Mouse (Mus musculus): ENCODE measurements around the gene Chrm4. TPM values are rescaled to one million over a fixed set of nuclear protein-coding genes. Genes with fewer than 3 reads are reported as not detected.

Chrm4 gene
- polyA plus RNA-seq, 1 experiment from 2014 or later, result 0.17 TPM

DNA sequence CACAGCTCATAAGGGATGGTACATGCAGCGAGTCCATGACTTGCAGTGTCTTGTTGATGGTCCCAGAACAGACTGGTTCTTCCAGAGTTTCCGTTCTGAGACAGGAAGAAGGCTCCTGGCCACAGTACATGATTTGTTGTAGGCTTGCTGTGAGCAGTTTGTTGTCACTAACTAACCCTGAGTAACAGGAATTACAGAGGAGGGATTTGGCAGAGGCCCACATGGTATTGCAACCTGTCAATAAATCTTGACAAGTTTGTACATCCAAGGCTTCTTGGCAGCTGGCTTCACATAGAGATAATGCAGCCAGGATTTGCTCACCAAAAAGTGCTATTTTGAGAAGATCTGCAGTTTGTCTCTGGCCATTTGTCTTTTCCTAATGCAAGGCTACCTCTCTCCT is 20.9 kb upstream of the Chrm4 start:
- no peak overlapping the region for H3K27ac ChIP-seq
- peaks cover 58% of the 10 kb centered on the region for H3K36me3 ChIP-seq
- H3K4me3 ChIP-seq, result no peak overlapping the region
- no peak for ATAC-seq
- no peak overlapping the region for H3K9ac ChIP-seq
- H3K9me3 ChIP-seq (replicated peaks), result no peaks in the 10 kb centered on the region
- WGBS (ENCODE audit: insufficient replicate concordance), result 82% methylated on average over 2 of the region's 2 CpGs
- H3K27me3 ChIP-seq (replicated peaks), result no peaks in the 10 kb centered on the region
- no peak overlapping the region for H3K4me2 ChIP-seq
- H3K4me1 ChIP-seq, result peaks cover 5% of the 10 kb centered on the region; the same call in 1 of the 2 replicates

DNA sequence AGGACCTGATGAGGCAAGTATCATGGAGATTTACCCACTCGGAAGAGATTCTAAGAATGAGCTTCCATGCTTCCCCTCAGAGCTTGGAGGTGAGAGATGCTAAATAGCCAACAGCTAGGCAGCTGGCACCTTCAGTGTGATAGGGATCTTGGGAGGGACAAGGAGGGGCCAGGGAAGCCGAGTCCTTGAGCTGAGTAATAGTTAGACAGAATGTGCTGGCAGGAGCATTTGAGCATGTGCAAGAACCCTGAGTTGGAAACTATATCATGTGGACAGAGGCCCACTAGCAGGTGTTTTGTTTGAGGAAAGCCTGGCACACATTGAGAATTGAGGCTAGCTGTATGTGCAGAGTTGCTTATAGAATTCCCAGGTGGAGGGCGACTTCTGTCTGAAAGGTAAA is 14.4 kb upstream of the Chrm4 start:
- Histone ChIP-seq H3K9ac (no peak overlapping the region), H3K4me2 (no peak overlapping the region), H3K36me3 (peaks cover 75% of the 10 kb centered on the region), H3K27me3 (replicated peaks) (no peaks in the 10 kb centered on the region), H3K4me1 (peaks cover 51% of the 10 kb centered on the region), H3K27ac (no peak overlapping the region), H3K9me3 (replicated peaks) (no peaks in the 10 kb centered on the region), H3K4me3 (no peak overlapping the region)
- no peak for ATAC-seq
- 54% methylated on average over 3 of the region's 3 CpGs for WGBS (ENCODE audit: insufficient replicate concordance)

- Histone ChIP-seq H3K9ac (no peak overlapping the region), H3K9me3 (replicated peaks) (no peaks in the 10 kb centered on the region), H3K4me2 (no peak overlapping the region), H3K4me3 (no peak overlapping the region), H3K27me3 (replicated peaks) (no peaks in the 10 kb centered on the region), H3K36me3 (peaks cover 78% of the 10 kb centered on the region), H3K4me1 (peaks cover 53% of the 10 kb centered on the region), H3K27ac (no peak overlapping the region)
- ATAC-seq, result no peak
- WGBS (ENCODE audit: insufficient replicate concordance), result 68% methylated on average over 7 of the region's 7 CpGs
These were observed 13.5 kb upstream of the Chrm4 start for GRCm38 (mm10) chr2:91913328-91914110.

- Histone ChIP-seq H3K9ac (no peak overlapping the region), H3K36me3 (peaks cover 61% of the 10 kb centered on the region), H3K4me1 (peaks cover 60% of the 10 kb centered on the region), H3K4me2 (peak overlapping the region; percentile 3; the same call in 1 of the 2 replicates), H3K4me3 (no peak overlapping the region), H3K9me3 (replicated peaks) (no peaks in the 10 kb centered on the region), H3K27ac (peak overlapping the region; percentile 57), H3K27me3 (replicated peaks) (peaks cover 21% of the 10 kb centered on the region)
- WGBS (ENCODE audit: insufficient replicate concordance), result 30% methylated on average over 7 of the region's 7 CpGs
- peak; percentile 77 for ATAC-seq
These were observed 10.6 kb upstream of the Chrm4 start for GRCm38 (mm10) chr2:91916346-91916977.

DNA sequence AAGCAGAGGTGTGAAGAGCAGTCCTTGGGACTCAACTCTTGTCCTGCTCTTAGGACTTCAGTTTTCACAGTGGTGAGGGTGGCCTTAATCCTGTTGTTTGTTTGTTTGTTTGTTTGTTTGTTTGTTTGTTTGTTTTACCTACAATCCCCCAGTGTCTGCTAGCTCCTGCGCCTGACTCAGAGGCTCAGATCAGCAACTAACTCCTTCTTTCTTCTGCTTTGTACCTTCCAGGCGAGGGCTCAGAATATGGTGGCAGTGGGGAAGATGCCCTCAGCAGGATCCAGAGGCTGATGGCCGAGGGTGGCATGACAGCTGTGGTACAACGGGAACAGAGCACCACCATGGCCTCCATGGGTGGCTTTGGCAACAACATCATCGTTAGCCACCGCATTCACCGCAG is 10.0 kb upstream of the Chrm4 start:
- Histone ChIP-seq H3K9me3 (replicated peaks) (no peaks in the 10 kb centered on the region), H3K27ac (peak overlapping the region; percentile 57), H3K4me2 (no peak overlapping the region), H3K9ac (no peak overlapping the region), H3K4me1 (peaks cover 66% of the 10 kb centered on the region), H3K4me3 (no peak overlapping the region), H3K36me3 (peaks cover 55% of the 10 kb centered on the region), H3K27me3 (replicated peaks) (peaks cover 28% of the 10 kb centered on the region)
- no peak for ATAC-seq
- WGBS (ENCODE audit: insufficient replicate concordance), result 76% methylated on average over 7 of the region's 7 CpGs

- Histone ChIP-seq H3K9ac (no peak overlapping the region), H3K9me3 (replicated peaks) (no peaks in the 10 kb centered on the region), H3K36me3 (peaks cover 26% of the 10 kb centered on the region), H3K4me2 (no peak overlapping the region), H3K27ac (no peak overlapping the region), H3K27me3 (replicated peaks) (peaks cover 58% of the 10 kb centered on the region), H3K4me3 (no peak overlapping the region), H3K4me1 (peaks cover 59% of the 10 kb centered on the region)
- WGBS (ENCODE audit: insufficient replicate concordance), result 49% methylated on average over 4 of the region's 4 CpGs
- no peak for ATAC-seq
These were observed 6.9 kb upstream of the Chrm4 start for GRCm38 (mm10) chr2:91920130-91920529.

DNA sequence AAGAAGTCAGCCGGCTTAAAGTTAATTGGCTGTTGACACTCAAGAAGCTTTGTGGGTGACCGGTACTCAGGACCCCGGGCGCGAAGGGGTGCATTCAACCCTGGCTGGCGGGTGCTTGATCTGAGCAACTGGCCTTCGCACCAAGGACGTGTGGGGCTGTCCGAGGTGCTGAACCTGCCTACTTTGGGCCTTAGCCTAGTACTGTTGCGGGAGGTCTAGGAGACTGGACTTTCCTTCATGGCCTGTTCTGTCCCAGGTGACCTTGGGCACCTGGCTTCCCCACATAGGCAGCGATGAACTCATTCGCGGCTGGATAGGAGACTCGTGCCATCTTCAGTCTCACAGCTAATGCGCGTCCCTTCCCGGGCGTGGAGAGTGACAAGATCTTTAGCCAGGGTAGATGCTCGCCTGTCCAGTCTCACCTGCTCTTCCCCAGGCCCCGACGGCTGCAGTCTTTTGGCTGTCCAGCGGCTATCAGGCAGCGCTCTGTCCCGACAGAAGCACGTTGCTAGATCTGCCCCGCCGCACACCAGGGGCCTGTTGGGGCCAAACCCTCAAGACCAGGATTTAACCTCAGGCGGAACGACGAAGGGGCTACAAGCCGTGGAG is 5.8 kb upstream of the Chrm4 start:
- H3K4me2 ChIP-seq, result peak overlapping the region; percentile 91
- WGBS (ENCODE audit: insufficient replicate concordance), result 5% methylated on average over 31 of the region's 31 CpGs
- H3K9me3 ChIP-seq (replicated peaks), result no peaks in the 10 kb centered on the region
- H3K4me3 ChIP-seq, result peak overlapping the region; percentile 60
- ATAC-seq, result no peak
- H3K9ac ChIP-seq, result peak overlapping the region; percentile 20; the same call in 1 of the 2 replicates
- H3K27me3 ChIP-seq (replicated peaks), result peaks cover 70% of the 10 kb centered on the region
- H3K36me3 ChIP-seq, result peaks cover 23% of the 10 kb centered on the region
- H3K4me1 ChIP-seq, result peaks cover 51% of the 10 kb centered on the region
- no peak overlapping the region for H3K27ac ChIP-seq

DNA sequence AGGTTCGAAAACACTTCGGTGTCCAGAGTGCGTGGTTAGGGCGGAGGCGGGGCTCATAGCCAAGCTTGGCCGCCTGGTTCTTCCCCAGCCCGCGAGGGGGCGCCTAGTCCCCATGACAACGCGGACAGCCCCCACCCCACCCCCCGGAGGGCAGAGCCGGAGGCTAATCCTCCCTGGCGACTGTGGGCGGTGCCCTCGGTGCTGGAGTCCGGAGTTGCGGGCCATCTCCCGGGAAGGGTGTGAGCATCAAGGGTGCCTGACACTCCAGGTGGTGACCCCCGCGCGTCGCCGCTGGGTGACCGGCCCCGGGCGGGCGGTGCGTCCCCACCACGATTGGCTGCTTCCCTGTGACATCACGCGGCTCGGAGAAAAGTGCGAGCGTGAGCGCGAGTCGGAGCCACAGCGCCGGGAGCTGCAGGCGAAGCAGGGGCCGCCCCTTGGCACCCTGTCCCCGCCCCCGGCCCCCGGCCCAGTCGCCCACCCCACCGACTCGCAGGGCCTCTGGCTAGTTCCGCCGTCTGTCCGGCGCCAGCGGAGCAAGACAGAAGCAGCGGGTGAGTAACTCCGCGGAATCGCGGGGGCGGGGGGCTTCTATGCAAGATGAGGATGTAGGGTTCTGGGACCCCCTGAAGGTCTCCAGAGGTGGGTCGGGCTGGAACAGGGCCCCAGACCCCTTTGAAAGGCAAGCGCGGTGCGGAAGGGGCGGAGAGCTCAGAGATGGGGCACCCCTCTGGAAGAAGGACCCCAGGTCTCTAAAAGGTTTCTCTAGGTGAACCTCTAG is 5.1 kb upstream of the Chrm4 start:
- H3K36me3 ChIP-seq, result peaks cover 21% of the 10 kb centered on the region
- no peak overlapping the region for H3K27ac ChIP-seq
- peaks cover 46% of the 10 kb centered on the region for H3K4me1 ChIP-seq
- H3K9me3 ChIP-seq (replicated peaks), result no peaks in the 10 kb centered on the region
- H3K9ac ChIP-seq, result peak overlapping the region; percentile 20
- H3K27me3 ChIP-seq (replicated peaks), result peaks cover 74% of the 10 kb centered on the region
- ATAC-seq, result peak; percentile 58
- peak overlapping the region; percentile 91 for H3K4me2 ChIP-seq
- peak overlapping the region; percentile 60 for H3K4me3 ChIP-seq
- WGBS (ENCODE audit: insufficient replicate concordance), result under 1% methylated on average over 64 of the region's 64 CpGs

GRCm38 (mm10) chr2:91922586-91923414 is 4.2 kb upstream of the Chrm4 start:
- H3K9me3 ChIP-seq (replicated peaks), result no peaks in the 10 kb centered on the region
- peaks cover 13% of the 10 kb centered on the region for H3K36me3 ChIP-seq
- no peak overlapping the region for H3K9ac ChIP-seq
- H3K27me3 ChIP-seq (replicated peaks), result peaks cover 74% of the 10 kb centered on the region
- no peak for ATAC-seq
- 2% methylated on average over 37 of the region's 37 CpGs for WGBS (ENCODE audit: insufficient replicate concordance)
- peaks cover 46% of the 10 kb centered on the region for H3K4me1 ChIP-seq
- H3K4me2 ChIP-seq, result peak overlapping the region; percentile 91
- no peak overlapping the region for H3K27ac ChIP-seq
- H3K4me3 ChIP-seq, result peak overlapping the region; percentile 60

DNA sequence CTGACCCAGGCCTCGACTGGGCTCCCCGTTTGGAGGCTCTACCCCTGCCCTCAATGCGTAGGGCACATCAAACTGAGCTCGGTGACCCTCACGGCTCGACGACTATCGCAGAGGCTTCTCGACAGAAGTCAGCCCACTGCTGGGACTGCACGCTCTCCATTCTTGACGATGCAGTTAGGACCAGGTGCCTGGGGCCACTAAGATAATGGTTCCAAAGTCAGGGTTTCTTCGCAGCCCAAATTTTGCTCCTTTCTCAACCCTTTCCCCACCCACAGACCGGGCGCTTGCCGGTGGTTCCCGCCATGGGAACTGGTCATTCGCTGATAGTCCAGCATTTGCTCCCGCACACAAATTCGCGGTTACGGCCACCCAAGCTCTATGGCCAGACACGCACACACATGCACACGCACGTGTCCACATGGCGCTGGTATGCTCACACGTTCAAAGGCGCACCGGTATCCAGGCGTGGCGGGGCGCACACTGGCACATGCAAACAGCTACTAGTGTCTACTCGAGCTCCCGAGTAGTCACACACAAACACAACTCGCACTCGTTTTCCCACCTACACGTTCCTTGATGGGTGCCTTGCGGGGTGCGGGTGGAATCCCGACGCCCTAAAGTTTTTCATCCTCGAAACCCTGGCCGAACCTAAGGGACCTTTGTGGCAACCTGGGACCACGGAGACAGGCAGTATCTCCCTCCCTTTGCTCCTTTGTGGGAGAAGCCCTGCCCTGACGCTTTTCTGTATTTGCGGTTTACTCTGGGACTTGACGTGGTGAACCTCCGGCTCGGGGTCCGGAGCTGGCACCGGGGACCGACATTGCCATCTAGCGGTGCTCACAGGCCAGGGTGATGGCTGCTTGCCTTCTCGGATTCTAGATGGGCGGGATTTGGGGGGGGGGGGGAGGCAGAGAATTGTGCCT is 3.4 kb upstream of the Chrm4 start:
- Histone ChIP-seq H3K4me1 (peaks cover 53% of the 10 kb centered on the region), H3K27me3 (replicated peaks) (peaks cover 78% of the 10 kb centered on the region), H3K27ac (no peak overlapping the region), H3K4me2 (peak overlapping the region; percentile 91), H3K9me3 (replicated peaks) (no peaks in the 10 kb centered on the region), H3K36me3 (peaks cover 4% of the 10 kb centered on the region; the same call in 1 of the 2 replicates), H3K9ac (0 out of 2 replicates have a peak overlapping the region, but pooled peaks have one; percentile 22), H3K4me3 (peak overlapping the region; percentile 60)
- WGBS (ENCODE audit: insufficient replicate concordance), result 5% methylated on average over 54 of the region's 54 CpGs
- ATAC-seq, result no peak

Measured in liver, embryonic 12.5 days (tissue).